Mouse (Mus musculus): ENCODE data around the gene Fgfr2. TPM values are rescaled to one million over a fixed set of nuclear protein-coding genes. Genes with fewer than 3 reads are reported as not detected.

The Fgfr2 gene
- polyA plus RNA-seq, 1 experiment = 52.3 TPM

DNA sequence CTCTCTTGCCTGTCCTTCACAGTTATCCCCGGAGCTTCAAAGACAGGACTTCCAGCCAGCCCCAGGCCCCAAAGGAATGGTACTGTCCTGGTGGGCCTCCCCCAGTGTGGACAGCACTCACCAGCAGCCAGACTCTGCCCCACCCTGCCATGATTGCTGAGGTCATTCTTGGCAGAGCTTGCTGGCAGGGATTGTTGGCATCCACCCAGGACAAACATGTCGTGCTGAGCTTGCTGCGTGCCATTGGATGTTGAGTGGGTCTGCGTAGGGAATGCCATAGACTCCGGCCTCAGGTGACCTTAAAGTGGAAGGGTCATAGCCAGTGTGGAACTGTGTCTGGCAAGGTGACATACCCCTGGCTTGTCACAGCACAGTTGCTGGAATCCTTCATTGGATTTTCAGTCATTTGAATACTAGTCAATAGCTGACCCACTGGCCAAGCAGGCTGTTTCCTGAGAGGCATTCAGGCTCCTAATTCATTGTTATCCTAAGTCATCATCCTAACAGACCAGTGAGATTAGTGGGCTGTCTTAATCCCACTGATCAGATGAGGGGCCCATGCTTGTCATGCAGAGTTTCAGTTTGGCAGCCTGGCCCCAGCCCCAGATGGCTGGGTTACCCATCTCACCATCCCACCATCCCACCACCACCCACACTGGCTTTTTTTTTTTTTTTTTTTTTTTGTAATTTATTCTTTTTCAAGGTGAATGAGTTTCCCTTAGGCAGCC is 2145.2 kb downstream of the Fgfr2 start:
- TF ChIP-seq POLR2A (IDR thresholded peaks at IDR 0.05; ENCODE audit: borderline replicate concordance, extremely low read depth, insufficient read depth, insufficient read length, poor library complexity, severe bottlenecking) (no peak), CTCF (IDR thresholded peaks at IDR 0.05; ENCODE audit: borderline replicate concordance, extremely low read depth, insufficient read depth, insufficient read length) (no peak)
- DNase-seq (ENCODE audit: low read depth) = peak; percentile 92

DNA sequence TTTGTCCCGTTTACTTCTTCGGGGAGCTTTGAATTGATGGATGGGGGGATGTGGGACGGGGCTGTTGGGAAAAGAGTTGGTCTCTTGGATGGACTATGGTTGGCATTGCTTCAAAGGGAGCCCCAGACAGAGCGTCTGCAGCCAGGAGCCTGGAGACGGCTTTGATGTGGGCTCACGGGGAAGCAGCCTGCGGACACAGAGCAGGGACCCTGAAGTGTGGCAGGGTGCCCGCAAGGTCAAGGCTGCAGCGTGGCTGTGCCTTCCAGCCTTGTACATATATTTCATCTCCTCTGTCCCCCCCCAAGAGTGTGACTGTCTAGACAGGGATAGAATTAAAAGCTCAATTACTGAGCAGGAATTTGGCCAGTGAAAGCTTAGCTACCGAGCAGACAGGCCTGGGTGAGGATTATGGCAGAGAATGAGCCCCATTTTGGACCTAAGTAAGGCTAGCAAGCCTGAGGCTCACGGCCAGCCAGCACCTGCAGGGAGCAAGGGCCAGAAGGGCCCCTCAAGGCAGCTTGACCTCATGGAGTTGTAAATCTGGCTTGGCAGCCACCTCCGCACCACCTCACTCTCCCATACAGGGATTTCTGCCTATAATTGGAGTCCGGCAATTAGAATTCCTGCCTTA is 2146.7 kb downstream of the Fgfr2 start:
- DNase-seq (ENCODE audit: low read depth) = peak; percentile 84
- no peak for TF ChIP-seq POLR2A (IDR thresholded peaks at IDR 0.05; ENCODE audit: borderline replicate concordance, extremely low read depth, insufficient read depth, insufficient read length, poor library complexity, severe bottlenecking)
- TF ChIP-seq CTCF (IDR thresholded peaks at IDR 0.05; ENCODE audit: borderline replicate concordance, extremely low read depth, insufficient read depth, insufficient read length) = no peak

- DNase-seq (ENCODE audit: low read depth) = no peak
- TF ChIP-seq POLR2A (IDR thresholded peaks at IDR 0.05; ENCODE audit: borderline replicate concordance, extremely low read depth, insufficient read depth, insufficient read length, poor library complexity, severe bottlenecking) (no peak), CTCF (IDR thresholded peaks at IDR 0.05; ENCODE audit: borderline replicate concordance, extremely low read depth, insufficient read depth, insufficient read length) (no peak)
Measured at GRCm38 (mm10) chr7:130972767-130973166, 2150.4 kb downstream of the Fgfr2 start.

GRCm38 (mm10) chr7:130969507-130969906 is 2153.6 kb downstream of the Fgfr2 start:
- no peak for TF ChIP-seq CTCF (IDR thresholded peaks at IDR 0.05; ENCODE audit: borderline replicate concordance, extremely low read depth, insufficient read depth, insufficient read length)
- no peak for TF ChIP-seq POLR2A (IDR thresholded peaks at IDR 0.05; ENCODE audit: borderline replicate concordance, extremely low read depth, insufficient read depth, insufficient read length, poor library complexity, severe bottlenecking)
- DNase-seq (ENCODE audit: low read depth) = no peak

DNA sequence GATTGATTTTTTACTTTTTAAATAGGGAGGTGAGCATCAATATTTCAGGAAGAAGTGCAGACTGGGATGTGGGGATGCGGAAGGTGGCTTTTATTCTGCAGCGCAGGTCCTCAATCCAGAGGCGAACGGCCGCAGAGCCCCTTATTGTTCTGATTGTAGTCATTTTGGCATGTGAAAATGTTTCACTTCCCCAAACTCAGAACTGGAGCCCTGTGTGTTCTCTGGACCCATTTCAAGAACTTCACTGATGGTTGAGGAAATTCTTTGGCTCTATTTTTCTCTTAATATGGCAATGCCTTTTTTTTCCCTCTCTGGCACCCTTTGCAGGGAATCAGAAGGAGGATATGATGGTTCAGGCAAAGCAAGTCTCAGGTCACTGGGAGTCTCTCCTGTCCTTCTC is 2154.1 kb downstream of the Fgfr2 start:
- no peak for DNase-seq (ENCODE audit: low read depth)

GRCm38 (mm10) chr7:130968537-130968936 is 2154.6 kb downstream of the Fgfr2 start:
- DNase-seq (ENCODE audit: low read depth) = no peak

More for the DNA sequence above, 2154.1 kb downstream of the Fgfr2 start:
- TF ChIP-seq POLR2A (IDR thresholded peaks at IDR 0.05; ENCODE audit: borderline replicate concordance, extremely low read depth, insufficient read depth, insufficient read length, poor library complexity, severe bottlenecking) (no peak), CTCF (IDR thresholded peaks at IDR 0.05; ENCODE audit: borderline replicate concordance, extremely low read depth, insufficient read depth, insufficient read length) (no peak)

DNA sequence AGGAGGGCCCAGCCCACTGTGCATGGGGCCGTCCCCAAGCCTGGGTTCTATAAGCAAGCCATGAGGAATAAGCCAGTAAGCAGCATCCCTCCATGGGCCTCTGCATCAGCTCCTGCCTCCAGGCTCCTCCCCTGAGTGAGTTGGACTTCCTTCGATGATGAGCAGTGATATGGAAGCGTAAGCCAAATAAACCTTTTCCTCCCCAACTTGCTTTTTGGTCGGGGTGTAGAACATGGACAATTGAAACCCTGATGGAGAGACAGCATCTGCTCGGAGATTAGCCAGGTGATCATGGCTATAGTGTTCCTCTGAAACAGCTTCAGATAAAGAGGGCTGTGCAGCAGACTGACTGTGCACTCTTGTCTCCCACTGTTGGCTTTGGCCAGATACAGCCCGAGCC is 2155.2 kb downstream of the Fgfr2 start:
- no peak for DNase-seq (ENCODE audit: low read depth)
- TF ChIP-seq CTCF (IDR thresholded peaks at IDR 0.05; ENCODE audit: borderline replicate concordance, extremely low read depth, insufficient read depth, insufficient read length) (no peak), POLR2A (IDR thresholded peaks at IDR 0.05; ENCODE audit: borderline replicate concordance, extremely low read depth, insufficient read depth, insufficient read length, poor library complexity, severe bottlenecking) (no peak)

More at GRCm38 (mm10) chr7:130968537-130968936, 2154.6 kb downstream of the Fgfr2 start:
- TF ChIP-seq POLR2A (IDR thresholded peaks at IDR 0.05; ENCODE audit: borderline replicate concordance, extremely low read depth, insufficient read depth, insufficient read length, poor library complexity, severe bottlenecking) (no peak), CTCF (IDR thresholded peaks at IDR 0.05; ENCODE audit: borderline replicate concordance, extremely low read depth, insufficient read depth, insufficient read length) (no peak)

DNA sequence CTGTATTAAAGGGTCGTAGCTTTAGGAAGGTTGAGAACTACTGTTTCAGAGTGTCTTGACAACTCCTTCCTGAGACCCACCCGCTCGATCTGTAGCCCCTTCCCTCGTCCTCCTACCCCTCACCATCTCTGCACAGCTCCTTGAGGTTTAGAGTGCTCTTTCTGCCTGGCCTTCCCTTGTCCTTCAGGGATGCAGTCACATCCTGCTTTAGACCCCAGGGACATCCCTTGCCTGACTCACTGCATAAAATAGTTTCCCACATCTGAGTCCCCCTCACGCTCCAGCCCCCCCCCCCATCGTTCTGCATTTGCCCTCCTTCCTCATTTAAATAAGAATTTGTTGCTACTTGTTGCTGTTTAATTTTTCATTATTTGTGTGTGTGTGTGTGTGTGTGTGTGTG is 2156.3 kb downstream of the Fgfr2 start:
- DNase-seq (ENCODE audit: low read depth) = no peak
- TF ChIP-seq POLR2A (IDR thresholded peaks at IDR 0.05; ENCODE audit: borderline replicate concordance, extremely low read depth, insufficient read depth, insufficient read length, poor library complexity, severe bottlenecking) = no peak
- TF ChIP-seq CTCF (IDR thresholded peaks at IDR 0.05; ENCODE audit: borderline replicate concordance, extremely low read depth, insufficient read depth, insufficient read length) = no peak

DNA sequence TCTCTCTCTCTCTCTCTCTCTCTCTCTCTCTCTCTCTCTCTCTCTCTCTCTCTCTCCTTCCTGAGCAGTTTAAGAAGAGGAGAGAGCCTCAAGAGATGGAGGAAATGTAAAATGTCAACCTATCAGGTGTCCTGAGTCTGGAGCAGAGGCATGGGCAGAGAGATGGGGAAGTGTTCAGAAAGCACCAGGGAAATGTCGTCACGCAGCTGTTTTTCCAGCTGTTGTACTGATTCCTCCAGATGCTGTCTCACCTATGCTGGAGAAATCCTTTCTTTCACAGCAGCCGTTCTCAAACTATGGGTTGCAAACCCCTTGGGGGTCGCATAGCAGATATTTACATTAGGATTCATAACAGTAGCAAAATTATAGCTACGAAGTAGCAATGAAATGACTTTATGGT is 2156.7 kb downstream of the Fgfr2 start:
- TF ChIP-seq POLR2A (IDR thresholded peaks at IDR 0.05; ENCODE audit: borderline replicate concordance, extremely low read depth, insufficient read depth, insufficient read length, poor library complexity, severe bottlenecking) = no peak
- no peak for TF ChIP-seq CTCF (IDR thresholded peaks at IDR 0.05; ENCODE audit: borderline replicate concordance, extremely low read depth, insufficient read depth, insufficient read length)
- DNase-seq (ENCODE audit: low read depth) = no peak

DNA sequence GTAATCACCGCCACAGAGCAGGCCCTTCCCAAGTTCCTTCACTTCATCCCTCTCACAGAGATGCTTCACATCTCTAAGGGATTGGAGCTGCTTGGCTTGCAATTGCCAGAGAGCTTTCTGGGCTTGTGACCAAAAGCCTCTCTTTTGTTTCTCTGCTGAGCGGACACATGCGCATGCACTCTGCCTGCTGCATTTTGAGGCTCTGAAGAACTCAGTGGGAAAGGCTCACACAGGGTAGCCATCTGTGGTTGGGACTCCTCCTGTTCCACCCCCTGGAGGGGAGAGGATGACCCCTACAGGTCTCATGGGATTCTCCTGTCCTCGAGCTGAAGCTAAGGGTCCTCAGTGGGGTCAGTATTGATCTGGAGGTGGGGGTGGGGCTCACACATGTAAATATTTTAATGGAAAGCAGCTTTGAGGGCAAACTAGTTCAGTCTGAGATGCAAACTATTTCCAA is 2157.2 kb downstream of the Fgfr2 start:
- TF ChIP-seq POLR2A (IDR thresholded peaks at IDR 0.05; ENCODE audit: borderline replicate concordance, extremely low read depth, insufficient read depth, insufficient read length, poor library complexity, severe bottlenecking) (no peak), CTCF (IDR thresholded peaks at IDR 0.05; ENCODE audit: borderline replicate concordance, extremely low read depth, insufficient read depth, insufficient read length) (no peak)
- DNase-seq (ENCODE audit: low read depth) = peak; percentile 92

- no peak for DNase-seq (ENCODE audit: low read depth)
- no peak for TF ChIP-seq CTCF (IDR thresholded peaks at IDR 0.05; ENCODE audit: borderline replicate concordance, extremely low read depth, insufficient read depth, insufficient read length)
- TF ChIP-seq POLR2A (IDR thresholded peaks at IDR 0.05; ENCODE audit: borderline replicate concordance, extremely low read depth, insufficient read depth, insufficient read length, poor library complexity, severe bottlenecking) = no peak
Measured at GRCm38 (mm10) chr7:130965396-130965795, 2157.8 kb downstream of the Fgfr2 start.

- TF ChIP-seq CTCF (IDR thresholded peaks at IDR 0.05; ENCODE audit: borderline replicate concordance, extremely low read depth, insufficient read depth, insufficient read length) (no peak), POLR2A (IDR thresholded peaks at IDR 0.05; ENCODE audit: borderline replicate concordance, extremely low read depth, insufficient read depth, insufficient read length, poor library complexity, severe bottlenecking) (no peak)
- DNase-seq (ENCODE audit: low read depth) = no peak
Measured at GRCm38 (mm10) chr7:130964686-130965085, 2158.5 kb downstream of the Fgfr2 start.

Data from brain, embryonic 14.5 days (tissue).